Mouse (Mus musculus) MEL (cell line): ENCODE data around the gene Pon3. TPM values are rescaled to one million over a fixed set of nuclear protein-coding genes. Genes with fewer than 3 reads are reported as not detected.

ENCODE experiments used
- DNase-seq: peaks from one replicate; pipeline ENCODE4 v3.0.0; 2011; ENCODE audit warnings: low read depth, low spot score
- H3K27ac ChIP-seq: 2 replicates; pipeline ENCODE4 v1.5.1; 2012; ENCODE audit warnings: low read depth, mild to moderate bottlenecking, control low read depth, low read length, moderate library complexity; ENCODE audit not compliant: control insufficient read depth
- H3K27me3 ChIP-seq, 2 experiments: fragments of 150-350 bp in 1 of 2; sonication (generic) in 1 of 2; 2 replicates each; pipeline ENCODE4 v1.6.1; 2012; ENCODE audit warnings: low read length in 2 of 2, mild to moderate bottlenecking in 2 of 2, improper control_type of control experiment in 1 of 2, moderate library complexity in 1 of 2; ENCODE audit not compliant: insufficient read depth in 2 of 2, control insufficient read depth in 1 of 2
- H3K36me3 ChIP-seq, 2 experiments: 2 replicates each; pipeline ENCODE4 v1.6.1; 2012 to 2014; ENCODE audit warnings: low read length in 2 of 2, improper control_type of control experiment in 1 of 2, inconsistent platforms in 1 of 2, mild to moderate bottlenecking in 1 of 2; ENCODE audit not compliant: insufficient read depth in 2 of 2, control insufficient read depth in 1 of 2
- H3K4me1 ChIP-seq, 2 experiments: fragments of 150-350 bp in 1 of 2; sonication (generic) in 1 of 2; 2 replicates each; pipeline ENCODE4 v1.6.1; 2012; ENCODE audit warnings: low read length in 2 of 2, improper control_type of control experiment in 1 of 2, mild to moderate bottlenecking in 1 of 2; ENCODE audit not compliant: insufficient read depth in 2 of 2, control insufficient read depth in 1 of 2
- H3K4me3 ChIP-seq, 2 experiments: fragments of 150-350 bp in 1 of 2; sonication (generic) in 1 of 2; 2 replicates each; pipeline ENCODE4 v1.5.1; 2012; ENCODE audit warnings: low read depth in 2 of 2, low read length in 2 of 2, mild to moderate bottlenecking in 2 of 2, moderate library complexity in 2 of 2, control low read depth in 1 of 2, improper control_type of control experiment in 1 of 2; ENCODE audit not compliant: control insufficient read depth in 1 of 2, insufficient read depth in 1 of 2
- H3K79me2 ChIP-seq: 2 replicates; pipeline ENCODE4 v1.6.1; 2012; ENCODE audit warnings: mild to moderate bottlenecking, low read length, moderate library complexity; ENCODE audit not compliant: control insufficient read depth, poor library complexity, insufficient read depth
- H3K9ac ChIP-seq: 2 replicates; pipeline ENCODE4 v1.6.1; 2012; ENCODE audit warnings: low read depth, mild to moderate bottlenecking, control low read depth, low read length, moderate library complexity; ENCODE audit not compliant: control insufficient read depth, poor library complexity, severe bottlenecking
- H3K9me3 ChIP-seq: fragments of 150-350 bp; sonication (generic); replicated peaks from 2 replicates; pipeline ENCODE4 v1.6.1; 2012; ENCODE audit warnings: mild to moderate bottlenecking, low read length, improper control_type of control experiment, moderate library complexity; ENCODE audit not compliant: insufficient read depth
- CTCF ChIP-seq, 3 experiments: IDR thresholded peaks in 2 of 3; conservative IDR thresholded peaks in 1 of 3; 2 replicates each; pipeline ENCODE4 v1.5.1; 2011 to 2012; ENCODE audit warnings: low read length in 3 of 3, low read depth in 2 of 3, mild to moderate bottlenecking in 2 of 3, improper control_type of control experiment in 1 of 3, inconsistent platforms in 1 of 3, mixed read lengths in 1 of 3, moderate library complexity in 1 of 3; ENCODE audit not compliant: control insufficient read depth in 1 of 3, insufficient read depth in 1 of 3, poor library complexity in 1 of 3, severe bottlenecking in 1 of 3
- ETS1 ChIP-seq: IDR thresholded peaks from 2 replicates; pipeline ENCODE4 v1.6.1; 2012; ENCODE audit warnings: low read depth, mild to moderate bottlenecking, inconsistent platforms, low read length, improper control_type of control experiment, moderate library complexity
- GATA1 ChIP-seq: IDR thresholded peaks from 2 replicates; pipeline ENCODE4 v1.6.1; 2011; ENCODE audit warnings: low read depth, low read length, improper control_type of control experiment
- JUND ChIP-seq: IDR thresholded peaks from 2 replicates; pipeline ENCODE4 v1.6.1; 2011; ENCODE audit warnings: low read depth, mild to moderate bottlenecking, improper control_type of control experiment, low read length
- KAT2A ChIP-seq: conservative IDR thresholded peaks from 2 replicates; pipeline ENCODE4 v1.6.1; 2012; ENCODE audit warnings: low read depth, low read length, improper control_type of control experiment, inconsistent platforms
- MAFK ChIP-seq: IDR thresholded peaks from 2 replicates; pipeline ENCODE4 v1.6.1; 2011; ENCODE audit warnings: low read depth, mild to moderate bottlenecking, low read length, improper control_type of control experiment, borderline replicate concordance
- MEF2A ChIP-seq: IDR thresholded peaks from 2 replicates; pipeline ENCODE4 v1.6.1; 2014; ENCODE audit warnings: low read depth, mild to moderate bottlenecking, inconsistent platforms, low read length, improper control_type of control experiment; ENCODE audit not compliant: poor library complexity, insufficient replicate concordance, severe bottlenecking; ENCODE audit errors: extremely low read depth
- MYB ChIP-seq: IDR thresholded peaks from 2 replicates; pipeline ENCODE4 v1.6.1; 2011; ENCODE audit warnings: mild to moderate bottlenecking, low read depth, low read length, improper control_type of control experiment
- NELFE ChIP-seq: IDR thresholded peaks from 2 replicates; pipeline ENCODE4 v1.6.1; 2011; ENCODE audit warnings: low read depth, low read length, improper control_type of control experiment
- POLR2A ChIP-seq, 2 experiments: IDR thresholded peaks; 2 replicates each; pipeline ENCODE4 v1.6.1; 2011 to 2012; ENCODE audit warnings: low read length in 2 of 2, mild to moderate bottlenecking in 2 of 2, control low read depth in 1 of 2, improper control_type of control experiment in 1 of 2, low read depth in 1 of 2, moderate library complexity in 1 of 2; ENCODE audit not compliant: control insufficient read depth in 1 of 2, insufficient read depth in 1 of 2, poor library complexity in 1 of 2
- POLR2AphosphoS2 ChIP-seq: IDR thresholded peaks from 2 replicates; pipeline ENCODE4 v1.6.1; 2011; ENCODE audit warnings: low read length, improper control_type of control experiment
- RAD21 ChIP-seq: IDR thresholded peaks from 2 replicates; pipeline ENCODE4 v1.6.1; 2011; ENCODE audit warnings: mild to moderate bottlenecking, low read depth, low read length, improper control_type of control experiment
- SIN3A ChIP-seq: IDR thresholded peaks from 2 replicates; pipeline ENCODE4 v1.6.1; 2012; ENCODE audit warnings: low read length, improper control_type of control experiment, inconsistent platforms
- USF2 ChIP-seq, 2 experiments: IDR thresholded peaks; 2 replicates each; pipeline ENCODE4 v1.6.1; 2011 to 2012; ENCODE audit warnings: improper control_type of control experiment in 2 of 2, low read length in 2 of 2, borderline replicate concordance in 1 of 2, inconsistent platforms in 1 of 2, low read depth in 1 of 2, mild to moderate bottlenecking in 1 of 2; ENCODE audit not compliant: insufficient read depth in 1 of 2
- ZC3H11A ChIP-seq: IDR thresholded peaks from 2 replicates; pipeline ENCODE4 v1.6.1; 2012; ENCODE audit warnings: low read depth, mild to moderate bottlenecking, inconsistent platforms, low read length, improper control_type of control experiment
- polyA plus RNA-seq, 2 experiments: library from polyadenylated mRNA; stranded (reverse) in 1 of 2; unstranded in 1 of 2; fragments of >175 nt in 1 of 2; fragments of >200 nt in 1 of 2; gene quantifications; 2 replicates each; pipeline versions ENCODE4 v1.2.1 to v1.2.4; 2012; ENCODE audit warnings: low replicate concordance in 2 of 2, low read depth in 1 of 2; ENCODE audit not compliant: insufficient read length in 2 of 2, insufficient read depth in 1 of 2, missing spikeins in 1 of 2
- total RNA-seq: library from RNA; depleted of rRNA; stranded (reverse); fragments of 300-350 nt; gene quantifications from 2 replicates; pipeline ENCODE4 v1.2.3, GENCODE M21; 2012

Pon3 gene
- total and polyA plus RNA-seq, 3 experiments: 2.9 to 5.9 TPM; not detected in 1

DNA sequence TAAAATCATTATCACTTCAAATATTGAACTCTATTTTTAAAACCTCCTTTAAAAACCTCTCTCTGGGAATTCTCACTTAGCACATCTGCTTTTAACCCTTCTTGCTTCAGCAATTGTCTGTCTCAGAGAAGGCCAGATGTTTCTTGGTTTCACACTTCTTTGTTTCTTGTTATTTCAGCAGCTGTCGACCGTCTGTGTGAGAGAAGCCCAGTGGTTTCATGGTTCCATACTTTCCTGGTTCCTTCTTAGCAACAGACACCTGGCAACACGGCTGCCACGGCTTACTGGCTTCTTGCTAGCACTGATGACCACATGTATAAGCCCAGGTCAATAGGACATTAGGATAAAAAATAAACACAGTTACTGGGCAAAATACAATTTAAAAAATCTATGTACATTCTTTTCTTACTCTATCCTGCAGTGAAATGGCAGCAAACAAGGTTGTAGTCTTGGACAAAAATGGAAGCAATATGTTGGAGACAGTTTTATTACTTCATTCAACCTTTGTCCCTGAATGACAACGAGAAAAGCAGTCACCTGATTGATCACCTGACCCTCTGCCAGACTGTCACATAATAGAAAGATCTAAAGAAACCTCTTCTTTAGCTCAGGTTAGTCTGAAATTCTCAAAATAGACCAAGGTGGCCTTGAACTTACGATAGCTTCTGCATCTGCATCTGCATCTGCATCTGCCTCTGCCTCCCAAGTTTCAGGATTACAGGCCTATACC, 24.7 kb upstream of the Pon3 start:
- TF ChIP-seq POLR2AphosphoS2: no peak
- no peak for TF ChIP-seq POLR2A (IDR thresholded peaks at IDR 0.05; ENCODE audit: control insufficient read depth in 1 of 2, insufficient read depth in 1 of 2, low read depth in 1 of 2, low read length in 2 of 2, poor library complexity in 1 of 2)
- TF ChIP-seq GATA1: no peak
- no peak for TF ChIP-seq SIN3A
- TF ChIP-seq ZC3H11A: no peak
- no peak for TF ChIP-seq NELFE
- no peak for TF ChIP-seq MEF2A
- no peak for TF ChIP-seq USF2 (IDR thresholded peaks at IDR 0.05; ENCODE audit: borderline replicate concordance in 1 of 2, insufficient read depth in 1 of 2, low read depth in 1 of 2, low read length in 2 of 2)
- TF ChIP-seq KAT2A: no peak
- no peak overlapping the region for H3K27ac ChIP-seq
- H3K79me2 ChIP-seq: no peaks in the 10 kb centered on the region
- H3K27me3 ChIP-seq: no peaks in the 10 kb centered on the region
- H3K9ac ChIP-seq: no peak overlapping the region
- DNase-seq: no peak
- peaks cover 0 to 22% of the 10 kb centered on the region in 2 experiments; a peak in 2 of 4 replicates for H3K36me3 ChIP-seq
- peaks cover 0 to 3% of the 10 kb centered on the region in 2 experiments; a peak in 2 of 4 replicates for H3K4me1 ChIP-seq
- no peak overlapping the region for H3K4me3 ChIP-seq
- no peaks in the 10 kb centered on the region for H3K9me3 ChIP-seq

DNA sequence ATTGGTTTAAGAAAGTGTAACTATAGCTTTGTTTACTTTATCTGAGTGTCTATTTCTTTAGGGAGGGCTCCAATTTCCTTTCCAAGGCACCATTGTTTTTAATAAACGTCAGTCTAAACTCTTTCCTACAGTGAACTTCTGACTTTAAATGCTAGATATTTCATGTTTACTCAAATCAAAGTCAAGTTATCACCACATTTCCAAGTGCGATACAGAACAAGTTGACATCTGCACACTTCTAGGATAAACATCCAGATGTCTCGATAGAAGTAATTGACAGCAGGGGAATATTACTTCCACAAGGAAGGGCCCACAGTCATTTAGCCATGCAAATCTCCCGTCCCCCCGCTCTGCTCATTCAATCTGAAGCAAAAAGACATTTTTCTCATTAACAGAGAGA, 21.9 kb upstream of the Pon3 start:
- Histone ChIP-seq H3K27ac (no peak overlapping the region), H3K27me3 (no peaks in the 10 kb centered on the region), H3K9ac (no peak overlapping the region), H3K4me1 (no peaks in the 10 kb centered on the region), H3K79me2 (no peaks in the 10 kb centered on the region), H3K4me3 (no peak overlapping the region), H3K9me3 (no peaks in the 10 kb centered on the region), H3K36me3 (peaks cover 0 to 19% of the 10 kb centered on the region in 2 experiments; a peak in 1 of 4 replicates)
- TF ChIP-seq MAFK (no peak), GATA1 (no peak), CTCF (IDR thresholded peaks at IDR 0.05 in 2 of 3, conservative IDR thresholded peaks at IDR 0.05 in 1 of 3; ENCODE audit: control insufficient read depth in 1 of 3, insufficient read depth in 1 of 3, low read depth in 2 of 3, low read length in 3 of 3, poor library complexity in 1 of 3, severe bottlenecking in 1 of 3) (no peak), JUND (no peak), ZC3H11A (no peak), ETS1 (no peak), USF2 (IDR thresholded peaks at IDR 0.05; ENCODE audit: borderline replicate concordance in 1 of 2, insufficient read depth in 1 of 2, low read depth in 1 of 2, low read length in 2 of 2) (no peak), MYB (no peak), RAD21 (no peak)
- no peak for DNase-seq
